Mouse (Mus musculus) testis, adult 2 months (tissue): ENCODE results near the gene Nap1l2.

Experiments used
- CTCF ChIP-seq: fragments of 200-500 bp; IDR thresholded peaks from 2 replicates; pipeline ENCODE4 v1.5.1; 2012; ENCODE audit warnings: low read depth, mild to moderate bottlenecking, inconsistent platforms, low read length, moderate library complexity; ENCODE audit not compliant: control insufficient read depth, insufficient read depth, insufficient replicate concordance
- POLR2A ChIP-seq: fragments of 200-500 bp; IDR thresholded peaks from 2 replicates; pipeline ENCODE4 v1.6.1; 2012; ENCODE audit warnings: low read depth, mild to moderate bottlenecking, inconsistent platforms, low read length, moderate library complexity; ENCODE audit not compliant: control insufficient read depth

DNA sequence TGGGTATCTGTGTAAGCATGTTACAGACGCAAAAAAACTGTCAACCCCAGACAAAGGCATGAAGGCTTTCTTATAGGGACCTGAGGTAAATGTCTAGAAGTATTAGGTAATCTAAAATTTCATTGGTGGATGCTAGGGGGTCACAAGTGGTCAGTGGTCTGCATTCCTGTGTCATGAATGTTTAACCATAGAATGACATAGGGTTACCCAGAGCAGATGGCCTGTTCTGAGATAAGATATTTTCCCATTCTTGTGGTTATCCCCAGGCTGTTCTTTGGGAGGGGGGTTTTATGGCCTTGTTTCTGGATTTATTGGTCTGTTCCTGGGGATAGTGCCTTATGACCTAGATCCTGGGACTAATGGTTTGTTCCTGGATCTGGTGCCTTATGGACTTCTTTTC, 30.3 kb downstream of the Nap1l2 start:
- no peak for TF ChIP-seq POLR2A
- TF ChIP-seq CTCF = no peak
